In the genomic region with DNA sequence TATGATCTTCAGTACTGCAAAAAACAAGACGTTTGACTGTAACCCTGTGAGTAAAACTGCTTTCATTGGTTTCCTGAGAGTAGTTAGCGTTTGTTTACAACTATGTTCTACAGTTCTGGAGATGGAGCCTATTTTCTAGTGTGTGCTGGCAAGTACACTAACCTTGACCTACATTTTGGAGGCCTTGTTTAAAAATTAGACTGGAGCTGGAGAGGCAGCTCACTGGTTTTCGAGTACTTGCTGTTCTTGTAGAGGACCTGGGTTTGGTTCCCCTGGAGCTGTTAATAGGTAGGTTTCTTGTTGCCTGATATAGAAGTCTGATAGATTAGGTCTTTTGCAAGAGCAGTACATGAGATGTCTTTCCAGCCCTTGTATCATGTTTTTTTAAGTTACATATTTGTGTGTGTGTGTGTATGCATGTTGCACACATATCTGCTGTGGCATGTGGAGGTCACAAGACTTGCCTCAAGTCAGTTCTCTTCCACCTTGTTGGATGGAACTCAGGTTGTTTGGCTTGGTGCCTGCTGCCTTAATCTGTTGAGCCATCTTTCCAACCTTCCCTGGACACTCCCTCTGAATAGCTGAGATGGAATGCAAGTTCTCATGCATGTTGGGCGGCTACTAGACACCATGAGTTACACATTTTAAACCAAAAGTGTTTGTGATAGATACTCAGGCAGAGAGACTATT, we compare ENCODE assay signal across 26 mouse cellular contexts. TPM values are rescaled to one million over a fixed set of nuclear protein-coding genes. Genes with fewer than 3 reads are reported as not detected.
A peak's percentile ranks its signal among the peaks of the same experiment; 100 is the strongest.
DNase-seq lines count a peak whose midpoint lies in the region; ATAC-seq and TF ChIP-seq lines count a peak whose summit lies in the region.
"Had no signal": no experiment of that assay in that cellular context is flagged by ENCODE, and none has a peak within 500 bp of the region (broad histone marks: within the 10 kb centered on the region; RNA-seq: fewer than 3 reads in every experiment).

No protein-coding gene starts in this region.

- H3K9ac ChIP-seq in kidney, embryonic 16.5 days (replicated peaks; ENCODE audit: low read length): no peak overlapping the region
- H3K9ac ChIP-seq in ES-Bruce4 (ENCODE audit: low read depth, poor library complexity, severe bottlenecking): no peak overlapping the region
- H3K9ac ChIP-seq in liver, embryonic 13.5 days: 0 out of 2 replicates have a peak overlapping the region, but pooled peaks have one; percentile 12
- H3K9ac ChIP-seq: embryonic facial prominence, embryonic 15.5 days; lung, embryonic 15.5 days had no signal

- WGBS in kidney, embryonic 16.5 days: 82% methylated on average over 4 of the region's 4 CpGs
- WGBS in liver, embryonic 13.5 days (ENCODE audit: insufficient replicate concordance): 73% methylated on average over 4 of the region's 4 CpGs

- ATAC-seq in kidney, embryonic 16.5 days (ENCODE audit: low FRiP score, low TSS enrichment): no peak
- ATAC-seq in liver, embryonic 13.5 days (ENCODE audit: low read depth): no peak
- ATAC-seq: Patski had no signal

- no peak for TF ChIP-seq CTCF in ES-Bruce4 (IDR thresholded peaks at IDR 0.05; ENCODE audit: low read depth, low read length)

- no peak overlapping the region for H3K4me2 ChIP-seq in kidney, embryonic 16.5 days (replicated peaks; ENCODE audit: low read depth, low read length)
- no peak overlapping the region for H3K4me2 ChIP-seq in liver, embryonic 13.5 days
- H3K4me2 ChIP-seq: embryonic facial prominence, embryonic 15.5 days; lung, embryonic 15.5 days had no signal

- peaks cover 29% of the 10 kb centered on the region for H3K4me1 ChIP-seq in kidney, embryonic 16.5 days (ENCODE audit: insufficient read depth, low read length)
- no peaks in the 10 kb centered on the region for H3K4me1 ChIP-seq in ES-Bruce4 (ENCODE audit: control insufficient read depth, insufficient read depth, low read length)
- H3K4me1 ChIP-seq in liver, embryonic 13.5 days (replicated peaks): peaks cover 63% of the 10 kb centered on the region

- H3K36me3 ChIP-seq in kidney, embryonic 16.5 days (ENCODE audit: insufficient read depth, low read length): peaks cover 36% of the 10 kb centered on the region
- H3K36me3 ChIP-seq in ES-Bruce4 (ENCODE audit: control insufficient read depth, insufficient read depth, low read length, poor library complexity, severe bottlenecking): peaks cover 42% of the 10 kb centered on the region
- H3K36me3 ChIP-seq in liver, embryonic 13.5 days: peaks cover 55% of the 10 kb centered on the region

- H3K27ac ChIP-seq in kidney, embryonic 16.5 days (ENCODE audit: low read length): no peak overlapping the region
- peak overlapping the region; percentile 42; the same call in 1 of the 2 replicates for H3K27ac ChIP-seq in ES-Bruce4 (ENCODE audit: insufficient read depth, low read length)
- H3K27ac ChIP-seq in liver, embryonic 13.5 days: 0 out of 2 replicates have a peak overlapping the region, but pooled peaks have one; percentile 35
- H3K27ac ChIP-seq: macrophage; midbrain, embryonic 10.5 days had no signal

- TF ChIP-seq POLR2A in ES-Bruce4 (IDR thresholded peaks at IDR 0.05; ENCODE audit: insufficient read depth, low read length): no peak

- DNase-seq in kidney, adult 11 months: peak; percentile 53
- peak; percentile 59 to 66 for DNase-seq in kidney, adult 8-10 months
- DNase-seq in liver, embryonic 13.5 days: no peak
- DNase-seq in left cerebral cortex, adult 18-20 months (ENCODE audit: low spot score in 2 of 2): no peak
- DNase-seq in layer of hippocampus, adult 9-11 months: no peak
- DNase-seq: adrenal gland, postnatal 10 days; cerebellum, adult 11 months; embryo, embryonic 11 days; layer of hippocampus, postnatal 36 days; right cerebral cortex, postnatal 14 days; spleen, adult 18-20 months; thymus, adult 2 months had no signal

- no peaks in the 10 kb centered on the region for H3K27me3 ChIP-seq in kidney, embryonic 16.5 days (ENCODE audit: insufficient read depth, low read length)
- no peaks in the 10 kb centered on the region for H3K27me3 ChIP-seq in ES-Bruce4 (ENCODE audit: control insufficient read depth, insufficient read depth, low read length, poor library complexity, severe bottlenecking)
- no peaks in the 10 kb centered on the region for H3K27me3 ChIP-seq in liver, embryonic 13.5 days
- H3K27me3 ChIP-seq: embryonic facial prominence, embryonic 15.5 days; lung, embryonic 15.5 days; Patski had no signal

- no peak for TF ChIP-seq EP300 in ES-Bruce4 (IDR thresholded peaks at IDR 0.05; ENCODE audit: insufficient read depth, low read depth, low read length)

- no peak overlapping the region for H3K4me3 ChIP-seq in kidney, embryonic 16.5 days (ENCODE audit: low read length)
- H3K4me3 ChIP-seq in ES-Bruce4 (ENCODE audit: low read depth, low read length): no peak overlapping the region
- no peak overlapping the region for H3K4me3 ChIP-seq in liver, embryonic 13.5 days (replicated peaks)
- H3K4me3 ChIP-seq: embryonic facial prominence, embryonic 15.5 days; lung, embryonic 15.5 days; midbrain, embryonic 10.5 days had no signal

- no peaks in the 10 kb centered on the region for H3K9me3 ChIP-seq in kidney, embryonic 16.5 days (ENCODE audit: low read length)
- H3K9me3 ChIP-seq in ES-Bruce4 (replicated peaks; ENCODE audit: control insufficient read depth, insufficient read depth, low read length, poor library complexity, severe bottlenecking): no peaks in the 10 kb centered on the region
- H3K9me3 ChIP-seq in liver, embryonic 13.5 days (replicated peaks): no peaks in the 10 kb centered on the region
- H3K9me3 ChIP-seq: embryonic facial prominence, embryonic 15.5 days; lung, embryonic 15.5 days; midbrain, embryonic 10.5 days had no signal

RNA-seq across cellular contexts. Expression of a gene that starts 3.9 kb away (rescaled TPM):
- 27.5 and 28.4 TPM in 2 replicates for polyA plus RNA-seq in kidney, embryonic 16.5 days (2015; fragmentation: Nextera tagmentation; extraction: Ambion mirVana)
- 193 and 195 TPM in 2 replicates for polyA plus RNA-seq in ES-Bruce4 (2011; ENCODE audit: insufficient read depth, insufficient read length, low read depth, missing spikeins)
- 24.0 and 28.2 TPM in 2 replicates for polyA plus RNA-seq in liver, embryonic 13.5 days (2015; fragmentation: Nextera tagmentation; extraction: Ambion mirVana)
- total RNA-seq in left cerebral cortex, adult 18-20 months (2021): 100 to 1,000 TPM; 171 to 176 TPM

RNA-seq across cellular contexts. Expression of a gene that starts 6.1 kb away (rescaled TPM):
- 93.3 and 104 TPM in 2 replicates for polyA plus RNA-seq in kidney, embryonic 16.5 days (2015; fragmentation: Nextera tagmentation; extraction: Ambion mirVana)
- polyA plus RNA-seq in ES-Bruce4 (2011; ENCODE audit: insufficient read depth, insufficient read length, low read depth, missing spikeins): 82.4 and 96.1 TPM in 2 replicates
- polyA plus RNA-seq in liver, embryonic 13.5 days (2015; fragmentation: Nextera tagmentation; extraction: Ambion mirVana): 83.1 and 91.4 TPM in 2 replicates
- 100 to 1,000 TPM; 129 to 134 TPM for total RNA-seq in left cerebral cortex, adult 18-20 months (2021)

RNA-seq across cellular contexts. Expression of a gene that starts 7.7 kb away (rescaled TPM):
- 150 and 154 TPM in 2 replicates for polyA plus RNA-seq in kidney, embryonic 16.5 days (2015; fragmentation: Nextera tagmentation; extraction: Ambion mirVana)
- polyA plus RNA-seq in ES-Bruce4 (2011; ENCODE audit: insufficient read depth, insufficient read length, low read depth, missing spikeins): 170 and 171 TPM in 2 replicates
- 80.1 and 81.5 TPM in 2 replicates for polyA plus RNA-seq in liver, embryonic 13.5 days (2015; fragmentation: Nextera tagmentation; extraction: Ambion mirVana)
- total RNA-seq in left cerebral cortex, adult 18-20 months (2021): 100 to 1,000 TPM; 130 to 138 TPM

RNA-seq across cellular contexts. Expression of a gene that starts 18.4 kb away (rescaled TPM):
- not detected in 2 replicates for polyA plus RNA-seq in kidney, embryonic 16.5 days (2015; fragmentation: Nextera tagmentation; extraction: Ambion mirVana)
- 0.70 and 1.2 TPM in 2 replicates for polyA plus RNA-seq in ES-Bruce4 (2011; ENCODE audit: insufficient read depth, insufficient read length, low read depth, missing spikeins)
- polyA plus RNA-seq in liver, embryonic 13.5 days (2015; fragmentation: Nextera tagmentation; extraction: Ambion mirVana): not detected in 2 replicates
- not detected for total RNA-seq in left cerebral cortex, adult 18-20 months (2021)
- total RNA-seq: adrenal gland, postnatal 10 days; gastrocnemius, adult 18-20 months; granulocyte monocyte progenitor cell, adult 5-6 weeks; hematopoietic stem cell, adult 5-6 weeks; layer of hippocampus, postnatal 36 days; left cerebral cortex, postnatal 25 days; midbrain, postnatal 0 days; neutrophil, adult 5-6 weeks had no signal
- polyA plus RNA-seq: heart, embryonic 14.5 days; lung, embryonic 15.5 days; macrophage; midbrain, embryonic 10.5 days had no signal

RNA-seq across cellular contexts. Expression of a gene that starts 27.1 kb away (rescaled TPM):
- 34.6 and 37.3 TPM in 2 replicates for polyA plus RNA-seq in kidney, embryonic 16.5 days (2015; fragmentation: Nextera tagmentation; extraction: Ambion mirVana)
- polyA plus RNA-seq in ES-Bruce4 (2011; ENCODE audit: insufficient read depth, insufficient read length, low read depth, missing spikeins): 25.1 and 26.3 TPM in 2 replicates
- polyA plus RNA-seq in liver, embryonic 13.5 days (2015; fragmentation: Nextera tagmentation; extraction: Ambion mirVana): 8.7 and 9.0 TPM in 2 replicates
- 10 to 100 TPM; 16.2 to 17.5 TPM for total RNA-seq in left cerebral cortex, adult 18-20 months (2021)

Comparison
In these comparisons a context has a peak if more than half of its experiments do, and no peak if none do; other contexts are left out.
1. DNase-seq: peak in kidney, adult 11 months (single experiment) and kidney, adult 8-10 months (2 of 2); none in liver, embryonic 13.5 days (single experiment), left cerebral cortex, adult 18-20 months (0 of 2) and layer of hippocampus, adult 9-11 months (single experiment).